In the genomic region with DNA sequence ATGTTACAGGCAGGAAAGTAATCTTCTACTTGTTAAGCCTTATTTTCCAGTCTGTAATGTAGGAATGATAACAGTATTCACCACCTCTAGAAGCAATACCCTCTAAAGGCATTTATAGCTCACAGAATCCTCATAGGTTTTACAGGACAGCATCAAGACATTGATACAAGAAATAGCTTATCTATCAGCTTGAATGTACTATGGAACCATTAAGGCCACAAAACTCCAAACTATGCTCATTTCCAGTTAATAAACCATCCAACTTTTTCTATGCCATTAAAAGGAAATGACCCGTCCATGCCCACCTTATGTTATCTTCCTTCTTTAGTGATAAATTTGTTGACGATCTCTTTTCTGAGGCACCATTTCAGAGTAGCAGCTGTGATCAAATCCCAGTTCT, we compare ENCODE assay signal across 16 mouse cellular contexts.
"Had no signal": no experiment of that assay in that cellular context is flagged by ENCODE, and none has a peak within 500 bp of the region (broad histone marks: within the 10 kb centered on the region; RNA-seq: fewer than 3 reads in every experiment).

No protein-coding gene starts in this region.

- H3K4me3 ChIP-seq: neural tube, embryonic 13.5 days; neural tube, embryonic 15.5 days; stomach, embryonic 15.5 days had no signal

- H3K27ac ChIP-seq: neural tube, embryonic 13.5 days; neural tube, embryonic 15.5 days; stomach, embryonic 15.5 days; stomach, postnatal 0 days had no signal

- H3K9ac ChIP-seq: neural tube, embryonic 13.5 days; neural tube, embryonic 15.5 days; stomach, embryonic 15.5 days had no signal

- H3K4me2 ChIP-seq: neural tube, embryonic 13.5 days; neural tube, embryonic 15.5 days; stomach, embryonic 15.5 days had no signal

- H3K9me3 ChIP-seq: neural tube, embryonic 13.5 days; neural tube, embryonic 15.5 days; stomach, embryonic 15.5 days had no signal

- H3K27me3 ChIP-seq: neural tube, embryonic 13.5 days; neural tube, embryonic 15.5 days; stomach, embryonic 15.5 days had no signal

- H3K4me1 ChIP-seq: neural tube, embryonic 13.5 days; neural tube, embryonic 15.5 days; stomach, embryonic 15.5 days had no signal

- DNase-seq: retina, postnatal 1 day; right cerebral cortex, adult 18-20 months; right cerebral cortex, postnatal 14 days; right cerebral cortex, postnatal 25 days; right cerebral cortex, postnatal 4 days; spleen, adult 18-20 months; thymus, adult 18-20 months; thymus, adult 2 months; thymus, postnatal 14 days; thymus, postnatal 25 days; thymus, postnatal 36 days; thymus, postnatal 4 days had no signal

- H3K36me3 ChIP-seq: neural tube, embryonic 13.5 days; neural tube, embryonic 15.5 days; stomach, embryonic 15.5 days had no signal
